Mouse (Mus musculus): ENCODE data around the gene Pitpnm2.

Pitpnm2 gene

GRCm38 (mm10) chr5:124115990-124116845 is 133.3 kb downstream of the Pitpnm2 start, which contains the start of gene Arl6ip4:
Gene Arl6ip4 (plus strand): TSS chr5:124116089.
- peak; percentile 78 for DNase-seq

- DNase-seq, result no peak
Measured at GRCm38 (mm10) chr5:124115531-124115930, 134.0 kb downstream of the Pitpnm2 start.

- DNase-seq, result no peak
Measured at GRCm38 (mm10) chr5:124114276-124115025, 135.1 kb downstream of the Pitpnm2 start.

- DNase-seq, result peak; percentile 60
Measured at GRCm38 (mm10) chr5:124113030-124113429, 136.5 kb downstream of the Pitpnm2 start.

GRCm38 (mm10) chr5:124112531-124112930 is 137.0 kb downstream of the Pitpnm2 start:
- DNase-seq, result no peak

GRCm38 (mm10) chr5:124111742-124112497 is 137.6 kb downstream of the Pitpnm2 start, which contains the start of gene Ogfod2:
Gene Ogfod2 (plus strand): TSS chr5:124112297.
- peak; percentile 95 for DNase-seq

GRCm38 (mm10) chr5:124111077-124111741 is 138.4 kb downstream of the Pitpnm2 start:
- peak; percentile 55 for DNase-seq

- no peak for DNase-seq
Measured at GRCm38 (mm10) chr5:124103552-124103951, 146.0 kb downstream of the Pitpnm2 start.

GRCm38 (mm10) chr5:124103020-124103419 is 146.5 kb downstream of the Pitpnm2 start:
- DNase-seq, result no peak

- DNase-seq, result no peak
Measured at GRCm38 (mm10) chr5:124102326-124102725, 147.2 kb downstream of the Pitpnm2 start.

- DNase-seq, result no peak
Measured at GRCm38 (mm10) chr5:124100128-124101044, 149.2 kb downstream of the Pitpnm2 start.

- DNase-seq, result no peak
Measured at GRCm38 (mm10) chr5:124098923-124099322, 150.6 kb downstream of the Pitpnm2 start.

- peak; percentile 100 for DNase-seq
Measured at GRCm38 (mm10) chr5:124095596-124096232, 153.8 kb downstream of the Pitpnm2 start, which contains the start of gene Abcb9. Gene Abcb9 (minus strand): TSS chr5:124095798.

GRCm38 (mm10) chr5:124095077-124095581 is 154.4 kb downstream of the Pitpnm2 start:
- DNase-seq, result no peak

GRCm38 (mm10) chr5:124093852-124094604 is 155.5 kb downstream of the Pitpnm2 start:
- DNase-seq, result no peak

- DNase-seq, result peak; percentile 77
Measured at GRCm38 (mm10) chr5:124093120-124093794, 156.3 kb downstream of the Pitpnm2 start.

- no peak for DNase-seq
Measured at GRCm38 (mm10) chr5:124091951-124092406, 157.6 kb downstream of the Pitpnm2 start.

- DNase-seq, result no peak
Measured at GRCm38 (mm10) chr5:124089868-124090267, 159.7 kb downstream of the Pitpnm2 start.

GRCm38 (mm10) chr5:124086876-124087275 is 162.7 kb downstream of the Pitpnm2 start:
- DNase-seq, result no peak

All from cerebellum, adult 8-10 months (tissue).